Mouse (Mus musculus): ENCODE data around the gene Ptpn6. TPM values are rescaled to one million over a fixed set of nuclear protein-coding genes. Genes with fewer than 3 reads are reported as not detected.
"Not testable (repeated sequence)": the region's sequence is repeated elsewhere in the genome, so short reads cannot be mapped to it uniquely, and the experiment has no call there.

Gene Ptpn6
- total RNA-seq, 4 experiments from 2014 or later = 2.3 to 15.0 (median 7.9) TPM

DNA sequence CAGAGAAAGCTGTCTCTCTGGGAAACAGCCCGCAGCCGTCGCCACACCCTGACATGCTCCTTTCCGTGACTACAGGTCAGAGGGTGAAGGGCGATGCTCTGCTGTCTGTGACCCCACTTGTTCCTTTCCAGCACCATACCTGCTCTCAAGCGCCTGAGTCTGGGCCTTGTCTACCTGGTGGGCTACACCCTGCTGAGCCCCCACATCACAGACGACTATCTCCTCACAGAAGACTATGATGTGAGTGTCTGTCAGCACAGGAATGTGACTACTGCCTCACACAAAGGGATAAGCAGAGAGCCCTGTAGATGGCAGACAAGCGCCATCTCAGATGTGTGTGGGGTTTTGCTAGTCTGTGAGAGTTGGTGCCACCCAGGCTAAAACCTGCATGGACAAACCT lies 37.2 kb downstream of the Ptpn6 start:
- no peak for DNase-seq (ENCODE audit: low spot score in 2 of 2)

DNA sequence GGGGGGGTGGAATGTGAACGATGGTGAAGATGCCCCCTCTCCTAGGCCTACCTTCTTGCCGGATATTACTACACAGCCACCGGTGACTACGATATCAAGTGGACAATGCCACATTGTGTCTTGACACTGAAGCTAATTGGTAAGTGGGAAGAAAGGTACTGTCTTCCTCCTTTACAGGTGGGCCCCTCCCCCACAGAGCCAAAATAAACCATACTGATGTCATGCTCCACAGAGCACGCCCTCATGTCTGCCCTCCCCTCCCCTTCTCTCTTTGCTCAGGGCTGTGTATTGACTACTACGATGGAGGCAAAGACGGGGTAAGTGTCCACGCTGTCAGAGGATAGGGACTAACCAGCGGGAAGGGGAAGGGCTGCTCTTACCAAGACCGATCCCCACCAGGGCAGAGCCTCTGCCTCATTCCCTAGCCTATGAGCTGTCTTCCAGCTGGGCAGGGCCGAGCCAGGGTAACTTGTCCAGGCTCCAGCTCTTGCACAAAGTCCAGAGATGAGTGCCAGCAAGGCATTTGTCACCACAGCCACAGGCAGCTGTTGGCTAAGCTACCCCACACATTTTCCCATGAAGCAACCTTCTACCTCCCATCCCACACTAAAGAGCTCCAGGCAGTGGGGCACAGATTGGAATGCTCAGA lies 38.4 kb downstream of the Ptpn6 start:
- DNase-seq (ENCODE audit: low spot score in 2 of 2) = peak in 1 of 2 experiments; percentile 75

DNA sequence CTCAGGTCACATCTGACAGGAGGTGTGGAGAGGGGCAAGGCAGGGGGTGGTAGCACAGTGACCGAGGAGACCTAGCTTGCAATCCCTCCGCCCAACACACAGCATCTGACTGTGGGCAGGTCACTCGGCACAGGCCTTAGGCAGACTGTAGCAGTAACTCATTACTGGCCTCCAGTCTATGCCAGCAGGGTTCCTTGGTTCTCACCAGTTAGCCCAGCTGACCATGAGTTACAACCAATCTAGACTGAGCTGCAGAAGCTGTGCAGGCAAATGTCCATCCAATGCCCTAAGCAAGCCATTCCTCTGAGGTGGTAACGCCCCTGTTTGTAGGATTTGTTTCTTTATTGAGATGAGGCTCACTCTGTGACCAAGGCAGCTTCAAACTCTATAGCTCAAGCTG lies 39.1 kb downstream of the Ptpn6 start:
- DNase-seq (ENCODE audit: low spot score in 2 of 2) = no peak

DNA sequence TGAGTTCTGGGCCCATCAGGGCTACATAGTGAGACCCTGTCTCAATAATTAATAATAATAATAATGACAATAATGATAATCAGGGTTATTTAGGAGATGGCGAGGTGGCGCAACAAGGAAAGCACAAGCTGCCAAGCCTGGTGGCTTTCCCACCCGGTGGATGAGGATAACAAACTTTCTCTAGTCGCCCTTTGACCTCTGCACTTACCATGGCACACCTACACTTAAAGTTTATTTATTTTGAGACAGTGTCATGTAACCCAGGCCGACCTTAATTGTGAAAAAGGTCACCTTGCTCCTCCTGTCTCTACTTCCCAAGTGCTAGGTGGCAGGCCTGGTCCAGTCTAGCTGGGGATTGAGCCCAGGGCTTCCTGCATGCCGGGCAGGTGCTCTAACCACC lies 39.8 kb downstream of the Ptpn6 start:
- DNase-seq (ENCODE audit: low spot score in 2 of 2) = no peak

DNA sequence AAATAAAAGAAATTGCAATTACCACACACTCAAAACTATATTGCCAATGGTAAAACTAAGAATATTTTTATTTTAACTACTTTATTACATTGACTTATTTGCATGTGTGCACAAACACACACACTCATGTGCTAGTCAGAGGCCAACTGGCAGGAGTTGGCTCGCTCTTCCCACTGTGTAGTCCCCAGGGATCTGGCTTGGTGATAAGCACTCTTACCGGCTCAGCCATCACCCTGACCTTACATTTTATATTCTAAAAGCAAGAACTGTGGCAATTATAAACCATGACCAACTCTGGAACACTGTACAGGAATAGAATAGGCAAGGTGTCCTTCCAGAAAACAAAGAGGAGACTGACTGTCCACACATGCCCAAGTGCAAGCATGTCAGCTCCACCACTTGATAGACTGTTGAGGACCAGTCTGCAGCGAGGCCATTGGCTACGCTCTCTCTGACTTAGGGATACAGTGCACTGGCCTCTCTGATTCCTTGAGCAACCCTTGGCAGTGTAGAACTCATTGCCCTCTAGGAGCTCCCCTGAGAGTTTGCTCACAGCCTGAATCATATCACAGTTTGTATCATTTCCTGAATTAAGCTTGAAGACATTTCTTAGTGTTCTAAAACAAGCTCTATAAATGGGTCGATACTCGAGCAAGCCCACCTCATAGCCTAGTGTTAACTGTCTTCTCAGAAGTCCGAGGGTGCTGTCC lies 41.9 kb downstream of the Ptpn6 start:
- DNase-seq (ENCODE audit: low spot score in 2 of 2) = no peak

DNA sequence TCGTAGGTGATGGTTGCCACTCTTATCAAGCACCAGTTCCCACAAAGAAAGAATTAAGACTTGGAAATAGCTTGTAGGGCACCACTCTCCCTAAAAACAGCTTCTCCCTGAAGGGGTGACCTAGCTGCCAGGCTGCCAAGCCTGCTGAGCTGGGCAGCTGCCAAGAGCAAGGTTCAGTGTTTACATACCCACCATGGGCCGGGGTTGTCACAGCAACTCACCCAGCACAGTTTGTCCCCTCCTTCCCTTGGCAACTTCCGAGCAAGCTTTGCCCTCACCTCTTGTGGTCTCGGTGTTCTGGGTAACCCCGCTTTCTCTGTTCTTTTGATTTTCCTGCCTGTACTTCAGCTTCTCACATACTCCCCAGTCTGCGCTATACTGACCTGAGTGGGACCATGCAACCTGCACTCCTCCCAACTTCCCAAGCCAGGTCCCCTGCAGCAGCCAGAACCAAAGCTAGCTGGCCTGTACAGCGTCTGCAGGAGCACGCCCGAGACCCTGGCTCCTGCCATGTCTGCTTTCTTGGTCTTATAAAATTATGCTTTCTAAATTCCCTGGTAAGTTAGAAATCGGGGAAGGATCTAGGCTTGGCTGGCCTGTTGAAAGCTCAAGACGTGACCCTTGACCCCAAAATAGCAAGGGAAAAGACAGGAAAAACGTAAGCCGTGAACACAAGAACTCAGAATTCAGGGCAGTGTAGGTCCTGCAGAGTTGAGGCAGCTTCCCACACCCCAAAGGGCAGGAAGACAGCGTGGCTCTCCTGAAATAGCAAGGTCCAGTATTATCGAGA lies 44.2 kb downstream of the Ptpn6 start:
- DNase-seq (ENCODE audit: low spot score in 2 of 2) = peak in 1 of 2 experiments; percentile 76

DNA sequence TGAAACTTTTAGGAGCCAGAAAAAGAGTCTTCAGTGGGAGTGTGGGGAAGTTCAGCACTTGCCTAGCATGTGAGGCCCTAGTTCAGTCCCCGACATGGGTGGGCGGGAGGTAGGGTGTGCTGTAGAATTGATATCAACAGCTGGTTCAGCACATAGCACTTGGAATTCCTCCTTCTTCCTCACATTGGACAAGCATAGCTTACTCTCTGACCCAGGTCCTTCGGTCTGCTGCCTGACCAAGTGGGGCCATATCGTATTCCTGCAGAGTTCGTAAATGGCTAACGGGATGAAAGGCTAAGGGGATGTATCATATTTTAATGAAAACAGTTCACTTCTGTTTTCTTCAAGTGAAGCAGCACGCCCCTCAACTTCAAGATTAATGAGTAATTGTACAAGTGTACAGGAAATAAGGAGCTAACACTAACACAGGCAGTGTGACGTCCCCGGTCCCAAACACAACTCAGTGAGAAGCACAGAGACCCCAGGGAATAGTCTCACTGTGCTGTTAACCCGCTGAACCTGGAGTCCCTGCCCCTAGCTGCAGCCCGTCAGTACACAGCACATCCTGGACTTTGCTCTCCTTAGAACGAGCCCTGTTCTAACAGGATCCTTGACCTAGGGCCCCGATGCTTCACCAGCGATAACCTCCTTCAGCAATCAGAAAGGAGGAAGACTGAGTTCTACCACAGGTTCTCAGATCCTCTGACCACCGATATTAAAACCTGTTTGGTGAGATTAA lies 45.1 kb downstream of the Ptpn6 start:
- no peak for DNase-seq (ENCODE audit: low spot score in 2 of 2)

DNA sequence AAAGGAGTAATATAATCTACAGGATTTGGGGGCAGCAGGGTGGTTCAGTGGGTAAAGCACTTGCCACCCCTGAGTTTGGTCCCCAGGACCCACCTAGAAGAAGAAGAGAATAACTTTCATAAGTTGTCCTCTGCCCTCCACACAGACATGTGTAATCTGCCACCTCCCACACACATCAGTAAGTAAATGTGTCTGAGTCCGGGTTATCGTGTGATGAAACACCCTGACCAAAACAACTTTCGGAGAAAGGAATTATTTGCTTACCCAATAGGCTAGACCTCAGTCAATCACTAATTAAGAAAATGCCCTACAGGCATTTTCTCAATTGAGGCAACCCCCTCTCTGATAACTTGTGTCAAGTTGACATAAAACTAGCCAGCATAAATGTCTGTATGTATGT lies 48.0 kb downstream of the Ptpn6 start:
- no peak for DNase-seq (ENCODE audit: low spot score in 2 of 2)

DNA sequence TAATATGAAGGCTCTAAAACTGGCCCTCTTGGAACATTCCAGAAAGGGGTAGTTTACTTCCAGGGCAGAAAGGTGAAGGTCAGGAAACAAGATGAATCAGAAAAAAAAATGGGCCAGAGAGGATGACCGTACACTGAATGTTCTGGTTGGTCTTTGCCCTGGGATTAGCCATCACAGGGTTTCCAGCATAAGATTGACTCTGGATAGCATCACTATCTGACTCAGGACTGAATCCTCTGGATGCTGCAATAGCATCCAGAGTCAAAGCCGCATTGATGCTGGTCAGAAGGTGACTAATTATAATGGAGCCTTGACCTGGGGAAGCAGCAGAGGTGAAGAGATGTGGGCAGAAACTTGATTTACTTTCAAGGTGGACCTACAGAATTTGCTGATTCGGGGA lies 49.5 kb downstream of the Ptpn6 start:
- no peak for DNase-seq (ENCODE audit: low spot score in 2 of 2)

DNA sequence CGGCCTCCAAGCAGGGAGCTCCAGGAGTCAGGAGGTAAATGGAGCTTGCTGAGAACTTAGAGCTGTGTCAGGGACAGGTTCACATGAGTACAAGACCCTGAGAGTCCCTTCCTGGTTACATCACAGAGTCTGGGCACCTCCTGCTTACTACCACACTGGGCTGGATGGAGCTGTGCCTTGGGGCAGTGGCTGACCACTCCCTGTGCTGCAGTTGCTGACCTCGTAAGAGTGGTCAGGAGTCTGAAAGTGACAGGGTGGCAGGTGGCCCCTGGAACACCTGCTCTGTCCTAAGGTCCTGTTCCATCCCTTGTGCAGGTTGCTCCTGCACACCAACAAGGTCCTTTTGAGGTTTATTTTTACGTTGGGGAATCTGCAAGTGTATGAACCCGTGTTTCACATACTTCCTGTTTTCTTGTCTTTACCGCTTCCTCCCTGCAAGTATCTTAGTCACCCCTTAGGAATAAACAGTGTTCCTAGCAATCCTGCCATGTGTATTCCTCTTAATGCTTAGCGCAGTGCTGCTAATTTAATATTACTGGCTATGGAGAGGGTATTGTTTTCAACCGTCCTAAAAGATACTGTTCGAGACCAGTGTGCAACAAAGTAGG lies 50.3 kb downstream of the Ptpn6 start:
- DNase-seq (ENCODE audit: low spot score in 2 of 2) = no peak

DNA sequence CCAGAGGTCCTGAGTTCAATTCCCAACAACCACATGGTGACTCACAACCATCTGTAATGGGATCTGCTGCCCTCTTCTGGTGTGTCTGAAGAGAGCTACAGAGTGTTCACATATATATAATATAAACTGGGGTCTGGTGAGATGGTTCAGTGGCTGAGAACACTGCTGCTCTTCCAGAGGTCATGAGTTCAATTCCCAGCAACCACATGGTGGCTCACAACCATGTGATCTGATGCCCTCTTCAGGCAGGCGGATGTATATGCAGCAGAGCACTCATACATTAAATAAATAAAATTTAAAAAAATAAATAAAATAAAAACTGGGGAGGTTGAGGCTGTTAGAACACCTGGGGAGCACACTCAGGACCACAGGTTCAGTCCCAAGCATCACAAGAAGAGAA lies 51.9 kb downstream of the Ptpn6 start:
- not testable (repeated sequence) for DNase-seq (ENCODE audit: low spot score in 2 of 2)

DNA sequence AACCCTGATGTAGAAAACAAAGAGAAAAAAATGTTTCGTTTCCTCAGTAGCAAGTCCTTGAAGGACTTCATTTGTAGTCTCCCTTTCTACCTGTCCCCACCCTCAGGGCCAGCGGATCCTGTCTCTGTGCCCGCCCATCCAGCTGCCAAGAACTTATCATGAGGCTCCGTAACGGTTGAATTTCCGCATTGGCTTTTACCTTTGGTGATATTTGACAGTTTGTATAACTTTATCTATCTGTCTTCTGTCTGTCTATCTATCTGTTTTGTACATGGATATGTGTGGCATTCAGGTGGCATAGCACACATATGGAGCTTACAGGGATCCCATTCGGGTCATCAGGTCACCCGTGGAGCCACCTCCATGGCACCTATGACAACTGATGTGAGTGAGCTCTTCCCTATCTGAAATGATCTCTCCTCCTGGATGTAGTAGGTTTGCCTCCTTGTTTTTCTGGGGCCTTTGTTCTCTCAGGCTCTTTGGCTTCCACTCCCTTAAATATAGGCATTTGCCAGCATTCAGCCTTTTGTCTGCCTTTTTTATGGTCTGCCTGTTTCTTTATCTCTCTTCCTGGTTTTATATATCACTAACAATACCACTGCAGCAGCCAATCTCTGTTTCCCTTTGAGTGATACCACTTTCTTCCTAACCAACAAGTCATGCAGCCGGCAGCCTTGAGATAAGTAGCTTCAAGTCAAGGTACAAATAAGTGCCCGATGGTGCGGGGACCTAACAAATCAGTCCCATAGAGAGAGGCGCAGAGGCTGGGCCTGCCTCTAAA lies 52.7 kb downstream of the Ptpn6 start:
- no peak for DNase-seq (ENCODE audit: low spot score in 2 of 2)

DNA sequence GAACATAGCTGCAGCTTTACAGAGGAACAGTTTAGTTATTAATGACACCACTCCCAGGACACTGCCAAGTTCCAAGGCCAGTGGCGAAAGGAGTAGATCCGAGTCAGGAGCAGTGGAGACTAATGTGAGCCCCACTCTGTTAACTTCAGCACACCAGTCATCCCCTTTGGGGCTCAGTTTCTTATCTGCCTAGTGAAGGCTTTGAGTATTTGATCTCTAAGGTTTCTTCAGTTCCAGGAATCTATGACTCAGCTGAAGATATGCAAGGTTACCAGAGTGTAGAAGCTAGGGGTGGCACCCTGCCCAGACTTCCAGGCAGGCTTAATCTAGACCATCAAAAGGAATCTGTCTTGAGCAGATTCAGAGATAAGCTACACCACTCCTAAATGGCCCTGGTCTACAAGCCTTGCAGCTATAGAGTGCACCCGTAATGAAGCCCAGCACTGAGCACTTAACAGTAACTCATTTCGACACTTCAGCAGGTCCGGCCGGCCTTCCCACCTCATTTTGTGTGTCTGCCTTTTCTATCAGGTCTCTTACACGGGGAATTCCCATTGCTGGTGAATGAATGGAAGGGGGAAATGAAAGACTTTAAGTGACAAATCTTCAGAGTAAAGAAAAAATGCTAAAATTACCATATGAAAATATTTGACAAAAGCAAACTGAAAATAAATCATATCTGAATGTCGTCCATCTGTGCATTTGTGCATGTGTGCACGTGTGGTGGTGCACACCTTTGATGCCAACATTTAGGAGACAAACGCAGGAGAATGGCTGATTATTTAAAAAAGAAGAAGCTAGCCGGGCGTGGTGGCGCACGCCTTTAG lies 54.7 kb downstream of the Ptpn6 start:
- peak in 1 of 2 experiments; percentile 33 for DNase-seq (ENCODE audit: low spot score in 2 of 2)

DNA sequence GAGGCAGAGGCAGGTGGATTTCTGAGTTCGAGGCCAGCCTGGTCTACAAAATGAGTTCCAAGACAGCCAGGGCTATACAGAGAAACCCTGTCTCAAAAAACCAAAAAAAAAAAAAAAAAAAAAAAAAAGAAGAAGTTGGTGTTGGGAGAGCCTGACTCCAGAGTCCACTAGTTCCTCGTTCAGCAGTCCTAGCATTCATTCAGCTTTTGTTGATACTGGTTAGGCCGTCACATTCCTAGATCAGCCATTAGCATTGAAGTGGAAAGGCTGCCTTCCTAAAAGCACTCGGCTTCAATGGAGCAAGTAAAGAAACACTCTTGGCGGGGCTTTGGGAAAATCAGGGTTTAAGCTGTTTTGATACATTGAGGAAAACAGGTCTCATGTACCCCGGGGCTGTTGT lies 56.2 kb downstream of the Ptpn6 start:
- DNase-seq (ENCODE audit: low spot score in 2 of 2) = not testable (repeated sequence)

DNA sequence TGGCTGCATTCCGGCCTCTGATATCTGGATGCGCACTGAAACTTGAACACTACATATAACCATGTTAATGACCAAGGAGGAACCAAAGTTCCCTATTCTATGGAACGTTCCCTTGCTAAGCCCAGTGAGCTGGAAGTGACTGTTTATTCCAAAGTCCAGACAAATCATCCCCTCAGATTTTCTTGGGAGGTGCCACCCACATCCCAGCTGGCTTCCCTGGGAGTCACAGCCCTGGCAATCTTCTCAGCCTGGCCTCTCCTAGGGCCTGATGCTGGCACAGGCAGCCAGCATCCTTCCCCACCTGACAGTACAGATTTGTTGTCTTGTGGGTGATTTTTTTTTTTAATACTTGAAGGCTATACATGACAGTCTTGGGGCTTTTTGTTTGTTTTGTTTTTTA lies 59.0 kb downstream of the Ptpn6 start:
- DNase-seq (ENCODE audit: low spot score in 2 of 2) = no peak

DNA sequence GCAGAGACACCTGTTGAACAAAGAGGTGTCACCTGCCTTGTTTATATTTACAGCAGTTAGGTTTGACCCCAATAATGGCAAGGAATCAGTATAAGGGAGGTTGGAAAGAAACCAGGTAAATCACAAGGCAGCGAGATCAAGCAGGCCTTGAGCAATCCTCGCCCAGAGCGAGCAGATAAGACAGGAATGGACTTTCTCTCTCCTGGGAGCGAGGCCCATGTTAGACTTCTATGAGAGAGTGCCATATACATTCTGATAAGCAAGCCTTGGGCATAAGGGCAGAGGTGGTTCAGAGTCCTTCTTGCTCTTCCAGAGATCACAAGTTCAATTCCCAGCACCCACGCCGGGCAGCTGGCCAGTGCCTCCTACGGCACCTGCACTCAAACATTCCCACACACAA lies 59.7 kb downstream of the Ptpn6 start:
- DNase-seq (ENCODE audit: low spot score in 2 of 2) = no peak

DNA sequence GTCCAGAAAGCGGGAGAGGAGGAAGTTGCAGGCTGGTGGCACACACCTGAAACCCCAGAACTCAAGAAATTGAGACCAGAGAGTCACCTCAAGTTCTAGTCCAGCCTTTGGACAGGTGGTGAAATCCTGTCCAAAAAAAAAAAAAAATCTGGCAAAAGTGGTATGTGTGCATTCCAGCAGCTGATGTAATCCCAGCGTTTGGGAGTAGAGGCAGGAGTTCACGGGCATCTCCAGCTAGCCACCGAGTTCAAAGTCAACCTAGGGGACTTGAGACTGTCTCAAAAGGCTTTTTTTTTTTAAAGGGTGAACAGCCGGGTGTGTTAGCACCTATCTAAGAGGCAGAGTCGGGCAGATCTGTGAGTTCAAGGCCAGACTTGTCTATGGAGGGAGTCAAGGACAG lies 62.3 kb downstream of the Ptpn6 start:
- no peak for DNase-seq (ENCODE audit: low spot score in 2 of 2)

DNA sequence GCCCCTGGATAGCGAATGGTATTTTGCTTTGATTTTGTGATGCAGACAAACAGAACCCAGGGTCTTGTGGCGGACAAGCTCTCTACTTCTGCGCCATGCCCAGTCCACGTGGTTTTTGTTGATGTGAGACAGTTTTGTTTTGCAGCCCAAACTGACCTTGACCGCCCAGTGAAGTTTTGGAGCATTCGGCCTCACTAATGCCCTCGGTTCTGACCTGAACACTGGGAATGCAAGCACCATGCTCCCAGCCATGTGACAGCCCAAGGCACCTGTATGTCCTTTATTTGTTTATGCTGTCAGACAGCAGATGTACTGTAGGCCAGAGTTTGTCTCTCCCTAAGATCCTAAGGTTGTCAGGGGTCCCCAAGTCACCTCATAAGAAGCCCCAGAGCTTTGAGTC lies 63.9 kb downstream of the Ptpn6 start:
- no peak for DNase-seq (ENCODE audit: low spot score in 2 of 2)

DNA sequence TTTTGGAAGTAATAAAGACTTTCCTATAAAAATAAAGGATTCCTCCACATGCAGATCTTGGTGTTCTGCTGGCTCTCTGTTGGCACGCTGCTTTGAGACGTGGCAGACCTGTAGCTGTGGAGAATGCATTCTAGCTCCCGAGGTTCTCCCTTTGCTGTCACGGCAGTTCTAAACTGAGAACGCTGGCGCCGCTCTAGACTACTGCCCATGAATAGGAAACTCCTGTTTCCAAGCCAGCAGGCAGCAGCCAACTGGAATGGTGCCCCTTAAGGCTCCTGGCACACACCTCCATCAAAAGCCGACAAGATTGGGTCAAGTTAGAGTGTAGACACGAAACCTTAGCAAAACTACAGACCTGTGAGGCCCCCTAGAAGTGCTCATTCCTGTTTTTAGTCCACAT lies 64.9 kb downstream of the Ptpn6 start:
- peak; percentile 16 to 58 for DNase-seq (ENCODE audit: low spot score in 2 of 2)

DNA sequence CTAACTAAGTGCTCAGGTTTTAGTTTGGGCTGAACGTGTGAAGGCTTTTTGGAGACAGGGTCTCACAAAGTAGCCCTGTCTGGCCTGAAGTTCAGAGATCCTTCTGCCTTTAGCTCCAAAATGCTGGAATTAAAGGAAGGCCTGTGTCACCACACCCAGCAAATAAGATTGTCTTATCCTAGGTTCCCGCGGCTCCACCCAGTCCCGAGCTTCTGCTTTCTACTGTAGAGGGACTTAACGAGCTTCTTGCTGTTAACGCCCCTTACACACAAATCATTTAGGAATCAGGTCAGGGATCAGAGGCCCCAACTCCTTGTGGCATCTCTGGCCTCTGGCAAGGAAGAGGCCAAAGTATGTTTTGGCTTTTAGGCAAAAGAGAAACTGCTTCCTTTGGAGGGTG lies 66.4 kb downstream of the Ptpn6 start:
- no peak for DNase-seq (ENCODE audit: low spot score in 2 of 2)
